Mouse (Mus musculus) heart, postnatal 0 days (tissue): ENCODE data around the gene Zdbf2. TPM values are rescaled to one million over a fixed set of nuclear protein-coding genes. Genes with fewer than 3 reads are reported as not detected.

ENCODE experiments used
- ATAC-seq: fragments of 200-750 bp; cut with Nextera tagmentation; 2 replicates; pipeline ENCODE4 v1.8.0; 2017; ENCODE audit warnings: low read depth, moderate number of reproducible peaks, moderate library complexity; ENCODE audit not compliant: insufficient read depth
- DNase-seq: peaks from one replicate; pipeline ENCODE4 v3.0.0-alpha.2; 2016; ENCODE audit warnings: low spot score
- H3K27ac ChIP-seq: fragments of 300-500 bp; sonication (generic); 2 replicates; pipeline ENCODE4 v1.5.1; 2014; ENCODE audit warnings: low read depth, mild to moderate bottlenecking
- H3K27me3 ChIP-seq: fragments of 300-500 bp; sonication (generic); 2 replicates; pipeline ENCODE4 v1.6.1; 2014; ENCODE audit warnings: low read length, mixed read lengths; ENCODE audit not compliant: control insufficient read depth, insufficient read depth
- H3K36me3 ChIP-seq: fragments of 300-500 bp; sonication (generic); replicated peaks from 2 replicates; pipeline ENCODE4 v1.6.1; 2014; ENCODE audit warnings: low read length, mixed read lengths; ENCODE audit not compliant: control insufficient read depth, insufficient read depth
- H3K4me1 ChIP-seq: fragments of 300-500 bp; sonication (generic); 2 replicates; pipeline ENCODE4 v1.6.1; 2014; ENCODE audit warnings: antibody characterized with exemption; ENCODE audit not compliant: control insufficient read depth, insufficient read depth
- H3K4me2 ChIP-seq: fragments of 300-500 bp; sonication (generic); 2 replicates; pipeline ENCODE4 v1.6.1; 2014; ENCODE audit warnings: low read depth, mild to moderate bottlenecking, low read length, moderate library complexity
- H3K4me3 ChIP-seq: fragments of 300-500 bp; sonication (generic); 2 replicates; pipeline ENCODE4 v1.5.1; 2014; ENCODE audit warnings: low read depth, low read length
- H3K9ac ChIP-seq: fragments of 300-500 bp; sonication (generic); replicated peaks from 2 replicates; pipeline ENCODE4 v1.6.1; 2014; ENCODE audit warnings: low read depth, low read length, mixed read lengths
- H3K9me3 ChIP-seq: fragments of 300-500 bp; sonication (generic); replicated peaks from 2 replicates; pipeline ENCODE4 v1.6.1; 2016; ENCODE audit warnings: low read length; ENCODE audit not compliant: control insufficient read depth
- CTCF ChIP-seq: IDR thresholded peaks from 2 replicates; pipeline ENCODE4 v1.5.1; 2016; ENCODE audit warnings: antibody characterized with exemption, control low read depth, low read depth
- EP300 ChIP-seq: IDR thresholded peaks from 2 replicates; pipeline ENCODE4 v1.6.1; 2016; ENCODE audit warnings: antibody characterized with exemption, low read depth
- WGBS: fragments of 180-500 bp; shearing (Covaris S2); extraction: QIAGEN DNeasy Blood & Tissue Kit; methylation state at CpG from one replicate; pipeline ENCODE4 v1.1.7; 2014; 5-methylcytosine and 5-hydroxymethylcytosine counted together
- polyA plus RNA-seq: library from polyadenylated mRNA; unstranded; fragments of >200 nt; fragmentation: Nextera tagmentation; extraction: Ambion mirVana; gene quantifications from 2 replicates; pipeline ENCODE4 v1.2.1, GENCODE M21; 2015
- total RNA-seq: library from RNA; depleted of rRNA; stranded (reverse); fragments of >200 nt; gene quantifications from 2 replicates; pipeline ENCODE4 v1.2.3, GENCODE M21; 2014; ENCODE audit warnings: low replicate concordance

The Zdbf2 gene
- total and polyA plus RNA-seq, 2 experiments from 2014 or later: 2.0 to 3.5 TPM

- 44% methylated on average over 11 of the region's 11 CpGs for WGBS
These were observed 13.7 kb upstream of the Zdbf2 start for GRCm38 (mm10) chr1:63259271-63259830.

GRCm38 (mm10) chr1:63259916-63260741 is 12.9 kb upstream of the Zdbf2 start:
- Histone ChIP-seq H3K4me2 (no peak overlapping the region), H3K4me3 (no peak overlapping the region), H3K36me3 (no peaks in the 10 kb centered on the region), H3K9ac (no peak overlapping the region), H3K27ac (no peak overlapping the region), H3K9me3 (no peaks in the 10 kb centered on the region), H3K4me1 (no peaks in the 10 kb centered on the region), H3K27me3 (peaks cover 98% of the 10 kb centered on the region)
- DNase-seq: no peak
- WGBS: 45% methylated on average over 17 of the region's 17 CpGs
- ATAC-seq: no peak
- TF ChIP-seq EP300: no peak
- TF ChIP-seq CTCF: no peak

More at GRCm38 (mm10) chr1:63259271-63259830, 13.7 kb upstream of the Zdbf2 start:
- H3K27me3 ChIP-seq: peaks cover 98% of the 10 kb centered on the region
- ATAC-seq (no peak), DNase-seq (no peak)
- no peak overlapping the region for H3K9ac ChIP-seq
- TF ChIP-seq EP300: no peak
- TF ChIP-seq CTCF: no peak
- H3K9me3 ChIP-seq: no peaks in the 10 kb centered on the region
- no peak overlapping the region for H3K4me3 ChIP-seq
- H3K27ac ChIP-seq: no peak overlapping the region
- H3K4me1 ChIP-seq: no peaks in the 10 kb centered on the region
- no peak overlapping the region for H3K4me2 ChIP-seq
- no peaks in the 10 kb centered on the region for H3K36me3 ChIP-seq

- no peaks in the 10 kb centered on the region for H3K4me1 ChIP-seq
- no peak overlapping the region for H3K4me2 ChIP-seq
- ATAC-seq (no peak), DNase-seq (no peak)
- 42% methylated on average over 5 of the region's 5 CpGs for WGBS
- H3K36me3 ChIP-seq: no peaks in the 10 kb centered on the region
- peaks cover 98% of the 10 kb centered on the region for H3K27me3 ChIP-seq
- no peak overlapping the region for H3K4me3 ChIP-seq
- no peak overlapping the region for H3K27ac ChIP-seq
- H3K9ac ChIP-seq: no peak overlapping the region
- TF ChIP-seq EP300: no peak
- no peak for TF ChIP-seq CTCF
- no peaks in the 10 kb centered on the region for H3K9me3 ChIP-seq
These were observed 12.4 kb upstream of the Zdbf2 start for GRCm38 (mm10) chr1:63260742-63261033.

- no peaks in the 10 kb centered on the region for H3K36me3 ChIP-seq
- 47% methylated on average over 17 of the region's 17 CpGs for WGBS
These were observed 11.9 kb upstream of the Zdbf2 start for GRCm38 (mm10) chr1:63261041-63261590.

GRCm38 (mm10) chr1:63263671-63264070 is 9.4 kb upstream of the Zdbf2 start:
- no peaks in the 10 kb centered on the region for H3K4me1 ChIP-seq
- DNase-seq (no peak), ATAC-seq (no peak)
- no peak overlapping the region for H3K4me2 ChIP-seq
- no peaks in the 10 kb centered on the region for H3K36me3 ChIP-seq
- no peaks in the 10 kb centered on the region for H3K9me3 ChIP-seq
- no peak overlapping the region for H3K27ac ChIP-seq
- peaks cover 97% of the 10 kb centered on the region for H3K27me3 ChIP-seq
- TF ChIP-seq CTCF (no peak), EP300 (no peak)
- H3K4me3 ChIP-seq: no peak overlapping the region
- 35% methylated on average over 11 of the region's 11 CpGs for WGBS
- H3K9ac ChIP-seq: no peak overlapping the region

More at GRCm38 (mm10) chr1:63261041-63261590, 11.9 kb upstream of the Zdbf2 start:
- no peak for ATAC-seq
- Histone ChIP-seq H3K4me1 (no peaks in the 10 kb centered on the region), H3K27ac (no peak overlapping the region), H3K27me3 (peaks cover 98% of the 10 kb centered on the region), H3K4me2 (no peak overlapping the region), H3K9me3 (no peaks in the 10 kb centered on the region), H3K9ac (no peak overlapping the region), H3K4me3 (no peak overlapping the region)
- DNase-seq: no peak
- TF ChIP-seq CTCF: no peak
- no peak for TF ChIP-seq EP300
